Mouse (Mus musculus) thymus, adult 2 months (tissue): ENCODE results near the gene Fam221a. TPM values are rescaled to one million over a fixed set of nuclear protein-coding genes. Genes with fewer than 3 reads are reported as not detected.

Experiments
- DNase-seq: peaks from one replicate; pipeline ENCODE4 v3.0.0; 2021
- H3K27ac ChIP-seq: fragments of 200-500 bp; 2 replicates; pipeline ENCODE4 v1.5.1; 2012; ENCODE audit warnings: low read length, control low read depth; ENCODE audit not compliant: control insufficient read depth, insufficient read depth
- H3K27me3 ChIP-seq: fragments of 200-500 bp; 2 replicates; pipeline ENCODE4 v1.6.1; 2012; ENCODE audit warnings: mild to moderate bottlenecking, low read length, moderate library complexity, mixed read lengths; ENCODE audit not compliant: control insufficient read depth, insufficient read depth
- H3K36me3 ChIP-seq: fragments of 200-500 bp; 2 replicates; pipeline ENCODE4 v1.6.1; 2012; ENCODE audit warnings: mild to moderate bottlenecking, low read length, moderate library complexity; ENCODE audit not compliant: control insufficient read depth, insufficient read depth
- H3K4me1 ChIP-seq: fragments of 200-500 bp; replicated peaks from 2 replicates; pipeline ENCODE4 v1.6.1; 2012; ENCODE audit warnings: low read length; ENCODE audit not compliant: control insufficient read depth, insufficient read depth
- H3K4me3 ChIP-seq: fragments of 200-500 bp; 2 replicates; pipeline ENCODE4 v1.5.1; 2012; ENCODE audit warnings: mild to moderate bottlenecking, low read length, control low read depth, moderate library complexity; ENCODE audit not compliant: control insufficient read depth, insufficient read depth
- CTCF ChIP-seq: fragments of 200-500 bp; IDR thresholded peaks from 2 replicates; pipeline ENCODE4 v1.5.1; 2012; ENCODE audit warnings: mild to moderate bottlenecking, control low read depth, low read length, moderate library complexity, borderline replicate concordance; ENCODE audit not compliant: control insufficient read depth, poor library complexity, insufficient read depth; ENCODE audit errors: extremely low read depth
- POLR2A ChIP-seq: fragments of 200-500 bp; IDR thresholded peaks from 2 replicates; pipeline ENCODE4 v1.6.1; 2012; ENCODE audit warnings: mild to moderate bottlenecking, low read length, control low read depth, moderate library complexity; ENCODE audit not compliant: control insufficient read depth, poor library complexity, insufficient read depth; ENCODE audit errors: extremely low read depth
- WGBS: fragments of 180-500 bp; shearing (Covaris S2); methylation state at CpG from one replicate; pipeline ENCODE4 v1.1.7; 2018; 5-methylcytosine and 5-hydroxymethylcytosine counted together
- polyA plus RNA-seq: library from polyadenylated mRNA; depleted of rRNA; stranded (reverse); fragments of >200 nt; gene quantifications from 2 replicates; pipeline ENCODE4 v1.2.3, GENCODE M21; 2012

Fam221a gene
- polyA plus RNA-seq, 1 experiment: 10.5 TPM

- Histone ChIP-seq H3K27ac (no peak overlapping the region), H3K4me3 (no peak overlapping the region), H3K4me1 (peaks cover 5% of the 10 kb centered on the region; the same call in 1 of the 2 replicates), H3K36me3 (no peaks in the 10 kb centered on the region), H3K27me3 (no peaks in the 10 kb centered on the region)
- DNase-seq: no peak
- WGBS: 93% methylated on average over 2 of the region's 2 CpGs
- TF ChIP-seq POLR2A (no peak), CTCF (no peak)
Measured at GRCm38 (mm10) chr6:49324528-49324927, 43.0 kb upstream of the Fam221a start.

- Histone ChIP-seq H3K4me3 (no peak overlapping the region), H3K36me3 (no peaks in the 10 kb centered on the region), H3K4me1 (peaks cover 4% of the 10 kb centered on the region; the same call in 1 of the 2 replicates), H3K27ac (no peak overlapping the region), H3K27me3 (no peaks in the 10 kb centered on the region)
- DNase-seq: no peak
- TF ChIP-seq CTCF (no peak), POLR2A (no peak)
- 89% methylated on average over 1 of the region's 1 CpGs for WGBS
Measured at GRCm38 (mm10) chr6:49325294-49325693, 42.2 kb upstream of the Fam221a start.

GRCm38 (mm10) chr6:49326846-49327245 lies 40.7 kb upstream of the Fam221a start:
- no peak overlapping the region for H3K4me3 ChIP-seq
- H3K4me1 ChIP-seq: no peaks in the 10 kb centered on the region
- no peak for DNase-seq
- TF ChIP-seq CTCF: no peak
- no peak for TF ChIP-seq POLR2A
- H3K27me3 ChIP-seq: no peaks in the 10 kb centered on the region
- 92% methylated on average over 3 of the region's 3 CpGs for WGBS
- no peaks in the 10 kb centered on the region for H3K36me3 ChIP-seq
- no peak overlapping the region for H3K27ac ChIP-seq

- H3K27ac ChIP-seq: no peak overlapping the region
- TF ChIP-seq POLR2A (no peak), CTCF (no peak)
- 82% methylated on average over 5 of the region's 5 CpGs for WGBS
- DNase-seq: no peak
- H3K36me3 ChIP-seq: no peaks in the 10 kb centered on the region
- H3K4me3 ChIP-seq: no peak overlapping the region
- no peaks in the 10 kb centered on the region for H3K4me1 ChIP-seq
- H3K27me3 ChIP-seq: no peaks in the 10 kb centered on the region
Measured at GRCm38 (mm10) chr6:49331369-49332059, 36.0 kb upstream of the Fam221a start.

GRCm38 (mm10) chr6:49332060-49332370 lies 35.5 kb upstream of the Fam221a start:
- WGBS: 92% methylated on average over 13 of the region's 13 CpGs
- no peak for DNase-seq
- H3K27ac ChIP-seq: no peak overlapping the region
- no peaks in the 10 kb centered on the region for H3K4me1 ChIP-seq
- TF ChIP-seq CTCF: no peak
- TF ChIP-seq POLR2A: no peak
- H3K4me3 ChIP-seq: no peak overlapping the region
- no peaks in the 10 kb centered on the region for H3K27me3 ChIP-seq
- no peaks in the 10 kb centered on the region for H3K36me3 ChIP-seq

- TF ChIP-seq CTCF (no peak), POLR2A (no peak)
- DNase-seq: no peak
- no peaks in the 10 kb centered on the region for H3K27me3 ChIP-seq
- H3K27ac ChIP-seq: no peak overlapping the region
- H3K4me3 ChIP-seq: no peak overlapping the region
- H3K36me3 ChIP-seq: no peaks in the 10 kb centered on the region
- WGBS: 92% methylated on average over 9 of the region's 9 CpGs
- H3K4me1 ChIP-seq: peaks cover under 1% of the 10 kb centered on the region
Measured at GRCm38 (mm10) chr6:49338566-49338965, 29.0 kb upstream of the Fam221a start.

- Histone ChIP-seq H3K36me3 (no peaks in the 10 kb centered on the region), H3K4me3 (no peak overlapping the region), H3K27me3 (no peaks in the 10 kb centered on the region), H3K4me1 (peaks cover 6% of the 10 kb centered on the region), H3K27ac (no peak overlapping the region)
- TF ChIP-seq POLR2A (no peak), CTCF (no peak)
- whole genome bisulfite sequencing: 98% methylated on average over 6 of the region's 6 CpGs
- no peak for DNase-seq
Measured at GRCm38 (mm10) chr6:49339145-49339544, 28.4 kb upstream of the Fam221a start.
